Mouse (Mus musculus) embryonic fibroblast, embryonic 13.5 days (primary cell): ENCODE results near the gene Rab11b. TPM values are rescaled to one million over a fixed set of nuclear protein-coding genes. Genes with fewer than 3 reads are reported as not detected.
"Not testable (repeated sequence)": the region's sequence is repeated elsewhere in the genome, so short reads cannot be mapped to it uniquely, and the experiment has no call there.

Experiments used
- H3K27ac ChIP-seq: 2 replicates; pipeline ENCODE4 v1.5.1; 2012; ENCODE audit warnings: low read length, control low read depth, inconsistent platforms; ENCODE audit not compliant: insufficient read depth
- H3K4me1 ChIP-seq: 2 replicates; pipeline ENCODE4 v1.6.1; 2011; ENCODE audit warnings: low read length; ENCODE audit not compliant: control insufficient read depth, insufficient read depth
- H3K4me3 ChIP-seq: 2 replicates; pipeline ENCODE4 v1.5.1; 2011; ENCODE audit warnings: mild to moderate bottlenecking, control low read depth, low read length; ENCODE audit not compliant: insufficient read depth
- CTCF ChIP-seq: IDR thresholded peaks from 2 replicates; pipeline ENCODE4 v1.5.1; 2011; ENCODE audit warnings: mild to moderate bottlenecking, control low read depth, low read length, moderate library complexity, borderline replicate concordance; ENCODE audit not compliant: insufficient read depth
- POLR2A ChIP-seq: IDR thresholded peaks from 2 replicates; pipeline ENCODE4 v1.6.1; 2011; ENCODE audit warnings: low read depth, mild to moderate bottlenecking, control low read depth, low read length, moderate library complexity
- polyA plus RNA-seq: library from polyadenylated mRNA; stranded (reverse); fragments of >200 nt; gene quantifications from 2 replicates; pipeline ENCODE4 v1.2.4, GENCODE M21; 2011; ENCODE audit warnings: low read depth; ENCODE audit not compliant: missing spikeins, insufficient read length

Gene Rab11b
- polyA plus RNA-seq, 1 experiment, result 87.3 TPM

DNA sequence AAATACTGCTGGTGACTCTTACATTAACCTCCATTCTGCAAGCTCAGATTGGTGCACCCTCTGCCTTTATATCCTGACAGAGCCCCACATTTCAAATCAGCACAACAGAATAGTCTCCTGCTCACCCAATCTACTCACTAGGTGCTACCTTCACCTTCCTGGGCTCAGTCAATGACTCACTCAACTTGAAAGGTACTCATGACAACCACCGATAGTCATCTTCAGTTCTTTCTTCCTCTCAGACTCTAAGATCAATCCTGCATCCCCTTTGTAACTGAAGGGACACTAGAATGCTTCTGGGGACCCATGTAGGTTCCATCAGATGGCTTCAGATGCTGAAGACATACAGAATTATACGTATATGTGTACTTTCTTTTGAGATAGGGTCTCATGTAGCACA is 8.0 kb downstream of the Rab11b start:
- Histone ChIP-seq H3K4me3 (no peak overlapping the region), H3K27ac (no peak overlapping the region), H3K4me1 (peaks cover 5% of the 10 kb centered on the region; the same call in 1 of the 2 replicates)
- TF ChIP-seq CTCF (no peak), POLR2A (no peak)

DNA sequence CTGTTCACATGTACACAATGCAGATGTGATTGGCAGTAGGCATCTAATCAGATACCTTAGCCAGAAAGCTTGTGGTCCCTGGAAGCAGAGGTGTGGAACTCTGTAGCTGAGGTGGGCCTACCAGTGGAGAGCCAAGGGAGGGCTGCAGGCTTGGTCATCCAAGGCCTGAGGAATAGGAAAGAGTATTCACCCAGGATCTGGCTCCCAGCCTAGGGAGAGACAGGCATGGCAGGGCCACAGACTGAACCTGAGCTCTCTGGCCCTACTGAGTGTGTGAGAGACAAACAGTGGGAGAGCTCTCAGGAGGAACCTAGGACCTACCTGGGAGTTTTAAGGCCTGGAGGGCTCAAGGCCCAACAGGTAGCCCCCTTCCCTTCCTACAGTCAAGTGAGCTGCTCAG is 9.1 kb downstream of the Rab11b start:
- TF ChIP-seq CTCF (no peak), POLR2A (no peak)
- Histone ChIP-seq H3K4me3 (no peak overlapping the region), H3K4me1 (peaks cover 5% of the 10 kb centered on the region; the same call in 1 of the 2 replicates), H3K27ac (no peak overlapping the region)

DNA sequence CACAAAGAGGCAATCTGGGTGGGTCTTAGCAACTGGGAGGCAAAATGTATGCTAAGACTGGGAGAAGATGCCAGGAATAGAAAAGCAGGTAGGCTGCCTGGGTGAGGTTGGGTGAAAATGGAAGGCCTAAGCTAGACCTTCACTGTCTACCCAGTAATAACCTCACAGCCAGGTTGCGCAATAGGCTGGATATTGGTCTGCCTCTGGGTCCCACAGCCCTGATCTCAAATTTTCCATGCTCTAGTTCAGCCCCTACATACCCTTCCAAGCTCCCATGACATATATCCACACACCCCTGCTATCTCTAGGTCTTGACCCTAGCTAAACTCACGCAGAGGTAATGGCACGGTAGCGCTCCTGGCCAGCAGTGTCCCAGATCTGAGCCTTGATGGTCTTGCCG is 10.9 kb downstream of the Rab11b start:
- Histone ChIP-seq H3K4me1 (peaks cover 2% of the 10 kb centered on the region; the same call in 1 of the 2 replicates), H3K4me3 (no peak overlapping the region), H3K27ac (no peak overlapping the region)
- TF ChIP-seq CTCF, result no peak
- TF ChIP-seq POLR2A, result no peak

DNA sequence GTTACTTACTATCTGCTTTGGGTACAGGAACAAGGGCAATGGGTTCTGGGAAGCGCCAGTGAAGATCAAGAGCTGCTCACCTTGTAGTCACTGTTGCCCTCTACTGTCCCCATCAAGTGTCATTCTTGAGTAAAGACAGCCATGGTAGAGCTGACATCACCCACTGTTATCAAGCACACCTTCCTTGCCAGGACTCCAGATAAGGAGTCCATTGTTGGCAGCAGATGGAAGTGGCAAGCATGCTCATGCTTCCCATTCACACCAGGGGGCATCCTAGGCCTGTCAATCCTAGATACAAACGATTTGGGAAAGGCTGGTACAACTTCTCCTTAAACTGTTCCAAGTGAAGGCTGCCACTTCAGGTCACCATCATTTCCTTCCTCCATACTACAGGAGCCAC is 14.3 kb downstream of the Rab11b start:
- no peak overlapping the region for H3K27ac ChIP-seq
- peak; percentile 44; the same call in 1 of the 2 replicates for TF ChIP-seq CTCF
- no peak for TF ChIP-seq POLR2A
- H3K4me1 ChIP-seq, result no peaks in the 10 kb centered on the region
- H3K4me3 ChIP-seq, result no peak overlapping the region

DNA sequence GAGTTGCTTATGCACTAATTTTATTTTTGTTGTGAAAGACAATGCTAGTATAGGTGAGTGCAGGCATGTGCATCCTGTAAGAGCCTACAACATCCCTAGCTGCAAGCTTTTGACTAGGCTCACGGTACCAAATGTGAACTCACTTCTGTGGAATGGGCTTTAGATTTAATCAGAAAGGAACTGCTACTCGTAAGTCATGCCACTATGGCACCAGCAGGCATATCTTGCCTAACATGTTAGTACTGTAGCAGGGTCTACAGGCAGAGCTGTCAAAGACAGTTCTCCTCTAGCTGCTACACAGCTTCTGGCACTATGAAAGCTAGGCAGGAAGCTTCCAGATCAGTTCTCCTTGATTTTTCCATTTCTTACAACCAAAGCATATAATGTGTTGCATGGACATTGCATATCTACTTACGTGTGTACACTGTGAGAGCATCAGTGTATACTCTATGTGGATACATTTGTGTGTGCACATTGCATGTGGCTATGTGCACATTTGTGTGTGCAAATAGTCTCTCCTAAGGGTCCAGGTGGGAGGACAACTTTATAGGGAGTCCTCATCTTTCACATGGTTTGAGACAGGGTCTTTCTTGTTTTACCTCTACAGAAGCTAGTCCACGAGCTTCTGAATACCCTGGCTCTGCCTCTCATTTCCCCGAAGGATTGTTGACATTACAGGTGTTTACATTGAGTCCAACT is 15.5 kb downstream of the Rab11b start:
- no peaks in the 10 kb centered on the region for H3K4me1 ChIP-seq
- no peak for TF ChIP-seq POLR2A
- no peak for TF ChIP-seq CTCF
- H3K4me3 ChIP-seq, result no peak overlapping the region
- no peak overlapping the region for H3K27ac ChIP-seq

DNA sequence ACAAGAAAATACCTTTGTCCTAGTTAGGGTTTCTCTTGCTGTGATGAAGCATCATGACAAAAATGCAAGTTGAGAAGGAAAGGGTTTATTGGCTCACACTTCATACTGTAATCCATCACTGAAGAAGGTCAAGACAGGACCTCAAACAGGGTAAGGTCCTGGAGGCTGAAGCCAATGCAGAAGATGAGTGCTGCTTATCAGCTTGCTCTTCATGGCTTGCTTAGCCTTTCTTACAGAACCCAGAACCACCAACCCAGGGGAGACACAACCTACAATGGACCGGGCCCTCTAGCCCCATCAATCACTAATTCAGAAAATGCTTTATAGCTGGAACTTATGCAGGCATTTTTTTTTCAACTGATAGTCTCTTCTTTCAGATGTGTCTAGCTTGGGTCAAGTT is 17.9 kb downstream of the Rab11b start:
- H3K27ac ChIP-seq, result no peak overlapping the region
- TF ChIP-seq CTCF (no peak), POLR2A (no peak)

DNA sequence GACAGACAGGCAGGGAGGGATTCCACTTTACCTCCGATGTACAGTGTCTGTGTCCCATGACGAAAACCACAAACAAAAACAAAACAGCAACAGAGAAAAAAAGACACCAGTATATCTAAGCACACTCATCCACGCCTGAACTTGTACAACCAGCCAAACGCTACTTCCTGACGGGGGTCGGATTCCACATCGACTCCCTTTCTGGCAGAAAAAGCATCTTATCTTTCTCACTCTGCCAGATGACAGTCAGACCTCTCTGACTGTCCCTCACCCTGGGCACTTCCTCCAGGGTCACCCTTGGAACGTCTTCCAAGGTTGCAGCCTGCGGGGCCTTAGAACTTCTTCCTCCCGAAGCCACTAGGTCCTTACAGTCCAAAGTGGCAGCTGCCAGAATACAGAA is 26.8 kb downstream of the Rab11b start:
- not testable (repeated sequence) for H3K4me3 ChIP-seq, H3K4me1 ChIP-seq, H3K27ac ChIP-seq

More for the DNA sequence above, 17.9 kb downstream of the Rab11b start:
- Histone ChIP-seq H3K4me1 (no peaks in the 10 kb centered on the region), H3K4me3 (no peak overlapping the region)

DNA sequence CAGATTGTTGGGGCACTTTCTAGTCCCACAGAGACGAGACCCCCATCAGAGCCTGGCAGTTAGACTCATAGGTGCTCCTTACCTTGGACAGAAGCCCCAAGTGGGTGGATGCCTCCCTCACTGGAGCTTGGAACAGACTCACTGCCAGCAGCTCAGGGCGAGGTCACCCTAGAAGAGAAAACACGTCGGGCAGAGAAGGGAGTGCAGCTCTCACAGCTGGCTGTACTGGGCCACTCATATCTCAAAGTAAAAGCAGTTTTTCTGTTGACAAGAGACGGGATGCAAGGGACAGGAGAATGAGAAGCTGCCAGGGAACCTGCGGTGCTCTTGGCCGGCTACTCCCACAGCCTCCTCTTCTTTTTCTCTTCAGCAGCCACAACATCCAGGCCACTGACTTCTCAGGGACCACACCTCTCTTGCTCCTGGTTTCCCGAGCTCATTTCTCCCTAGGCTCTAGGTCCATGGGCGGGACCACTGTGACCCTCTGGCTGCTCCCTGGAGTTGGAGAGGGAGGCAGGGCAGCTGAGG is 27.7 kb downstream of the Rab11b start:
- not testable (repeated sequence) for H3K4me3 ChIP-seq, H3K4me1 ChIP-seq, H3K27ac ChIP-seq

DNA sequence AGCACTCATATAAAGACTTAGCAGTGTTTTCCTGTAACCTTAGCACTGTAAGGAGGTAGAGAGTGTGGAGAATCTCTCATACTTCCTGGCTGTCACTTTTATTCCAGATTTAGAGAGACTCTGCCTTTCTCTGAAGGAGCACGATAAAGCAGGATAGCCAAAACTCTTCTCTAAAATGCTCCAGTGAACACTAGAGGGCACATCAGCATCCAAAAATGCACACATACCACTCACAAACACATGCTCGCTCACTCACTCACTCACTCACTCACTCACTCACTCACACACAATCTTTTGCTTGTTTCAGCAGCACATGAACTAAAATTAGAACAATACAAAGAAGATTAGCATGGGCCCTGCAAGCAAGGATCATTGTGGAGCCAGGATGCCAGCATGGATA is 31.1 kb downstream of the Rab11b start:
- H3K27ac ChIP-seq, result no peak overlapping the region
- TF ChIP-seq POLR2A (no peak), CTCF (no peak)
- no peak overlapping the region for H3K4me3 ChIP-seq
- H3K4me1 ChIP-seq, result no peaks in the 10 kb centered on the region

DNA sequence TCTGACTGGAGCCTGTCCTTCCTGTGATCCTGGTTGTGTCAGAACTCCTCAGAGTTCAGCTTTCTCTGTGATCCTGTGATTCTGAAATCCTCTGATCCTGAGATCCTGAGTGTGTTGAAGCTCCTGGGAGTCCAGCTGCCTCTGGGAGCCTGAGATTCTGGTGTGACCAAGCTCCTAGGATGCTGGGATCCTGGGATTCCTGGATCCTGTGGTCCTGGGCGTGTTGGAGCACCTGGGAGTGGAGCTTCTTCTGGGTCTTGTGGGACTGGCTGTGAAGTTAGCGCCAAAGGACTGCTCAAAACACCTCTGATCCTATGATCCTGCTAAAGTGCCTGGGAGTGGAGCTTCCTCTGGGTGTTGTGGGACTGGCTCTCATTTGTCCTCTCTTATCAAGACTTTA is 31.9 kb downstream of the Rab11b start:
- TF ChIP-seq CTCF (no peak), POLR2A (no peak)
- Histone ChIP-seq H3K27ac (no peak overlapping the region), H3K4me1 (no peaks in the 10 kb centered on the region), H3K4me3 (no peak overlapping the region)
